Mouse (Mus musculus) olfactory bulb, adult 2 months (tissue): ENCODE results near the gene Ppm1e. TPM values are rescaled to one million over a fixed set of nuclear protein-coding genes. Genes with fewer than 3 reads are reported as not detected.

Experiments
- H3K27ac ChIP-seq: fragments of 200-500 bp; 2 replicates; pipeline ENCODE4 v1.5.1; 2012; ENCODE audit warnings: low read depth, low read length; ENCODE audit not compliant: insufficient read depth
- H3K4me1 ChIP-seq: fragments of 200-500 bp; 2 replicates; pipeline ENCODE4 v1.6.1; 2012; ENCODE audit warnings: low read length; ENCODE audit not compliant: control insufficient read depth, insufficient read depth
- H3K4me3 ChIP-seq: fragments of 200-500 bp; 2 replicates; pipeline ENCODE4 v1.5.1; 2012; ENCODE audit warnings: mild to moderate bottlenecking, low read depth, low read length, moderate library complexity; ENCODE audit not compliant: insufficient read depth
- CTCF ChIP-seq: fragments of 200-500 bp; IDR thresholded peaks from 2 replicates; pipeline ENCODE4 v1.5.1; 2012; ENCODE audit warnings: low read depth, mild to moderate bottlenecking, low read length, moderate library complexity; ENCODE audit not compliant: insufficient read depth
- POLR2A ChIP-seq: fragments of 200-500 bp; IDR thresholded peaks from 2 replicates; pipeline ENCODE4 v1.6.1; 2012; ENCODE audit warnings: mild to moderate bottlenecking, low read depth, low read length, moderate library complexity; ENCODE audit not compliant: insufficient read depth
- WGBS: fragments of 180-500 bp; shearing (Covaris S2); methylation state at CpG from one replicate; pipeline ENCODE4 v1.1.7; 2018; 5-methylcytosine and 5-hydroxymethylcytosine counted together
- polyA plus RNA-seq: library from polyadenylated mRNA; stranded (reverse); fragments of >200 nt; gene quantifications from 2 replicates; pipeline ENCODE4 v1.2.4, GENCODE M21; 2012; ENCODE audit warnings: low replicate concordance; ENCODE audit not compliant: missing spikeins, insufficient read depth, insufficient read length

The Ppm1e gene
- polyA plus RNA-seq, 1 experiment, result 159 TPM

DNA sequence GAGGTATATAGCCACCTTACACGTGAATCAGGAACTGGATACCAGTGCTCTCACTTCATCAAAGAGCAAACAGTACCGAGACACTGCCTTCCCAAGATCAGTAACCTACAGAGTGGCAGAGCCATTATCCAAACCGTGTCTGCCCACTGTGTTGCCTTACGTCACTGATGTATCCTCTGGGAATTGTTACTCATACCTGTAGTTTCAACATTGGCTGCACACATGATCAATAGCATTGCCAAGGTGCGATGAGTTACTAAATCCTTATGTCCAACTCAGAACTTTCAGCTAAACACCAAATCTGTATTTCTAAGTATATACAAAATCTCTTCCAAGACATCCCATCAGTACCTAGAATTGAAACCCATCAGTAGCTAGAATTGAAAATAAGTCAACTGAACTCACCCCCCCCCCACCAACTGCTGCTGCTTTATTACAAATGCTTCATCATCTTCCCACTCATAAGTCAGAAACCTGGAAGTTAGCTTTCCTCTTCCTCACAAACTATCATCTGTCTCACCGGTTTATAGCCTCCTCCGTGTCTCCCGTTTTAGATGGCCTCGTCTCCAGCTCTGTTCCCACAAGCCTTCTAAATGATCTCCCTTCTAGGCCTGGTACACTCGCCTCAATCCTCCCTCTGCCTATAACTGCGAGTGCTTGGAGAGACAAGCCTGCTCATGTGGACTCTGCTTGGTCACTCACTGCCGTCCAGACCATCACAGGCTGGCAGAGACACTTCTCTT, 123.9 kb downstream of the Ppm1e start:
- peak overlapping the region; percentile 65 for H3K27ac ChIP-seq

DNA sequence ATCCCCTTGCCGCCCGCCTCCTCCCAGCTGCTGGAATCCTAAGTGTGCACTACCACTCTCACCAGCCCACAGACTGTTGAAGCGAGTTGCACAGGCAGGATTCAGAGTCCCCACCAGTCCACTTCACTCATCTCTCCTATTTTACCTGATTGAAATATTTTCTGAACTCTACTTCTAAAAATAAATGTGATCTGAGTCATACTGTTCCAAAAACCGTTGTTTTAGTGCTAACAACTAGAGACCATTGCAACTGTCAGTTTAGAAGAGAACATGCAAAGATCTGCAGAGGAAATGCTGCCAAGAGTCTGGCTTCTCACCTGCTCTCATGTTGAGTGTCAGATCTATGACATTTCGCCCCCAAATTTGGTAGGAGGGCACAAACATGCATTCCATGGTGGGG, 125.4 kb downstream of the Ppm1e start:
- Histone ChIP-seq H3K4me3 (no peak overlapping the region), H3K27ac (no peak overlapping the region), H3K4me1 (peaks cover 12% of the 10 kb centered on the region)
- TF ChIP-seq CTCF (no peak), POLR2A (no peak)
- 60% methylated on average over 5 of the region's 5 CpGs for WGBS

More for the DNA sequence above, 123.9 kb downstream of the Ppm1e start:
- Histone ChIP-seq H3K4me3 (no peak overlapping the region), H3K4me1 (peaks cover 19% of the 10 kb centered on the region)
- no peak for TF ChIP-seq CTCF
- no peak for TF ChIP-seq POLR2A
- WGBS, result 72% methylated on average over 12 of the region's 12 CpGs

DNA sequence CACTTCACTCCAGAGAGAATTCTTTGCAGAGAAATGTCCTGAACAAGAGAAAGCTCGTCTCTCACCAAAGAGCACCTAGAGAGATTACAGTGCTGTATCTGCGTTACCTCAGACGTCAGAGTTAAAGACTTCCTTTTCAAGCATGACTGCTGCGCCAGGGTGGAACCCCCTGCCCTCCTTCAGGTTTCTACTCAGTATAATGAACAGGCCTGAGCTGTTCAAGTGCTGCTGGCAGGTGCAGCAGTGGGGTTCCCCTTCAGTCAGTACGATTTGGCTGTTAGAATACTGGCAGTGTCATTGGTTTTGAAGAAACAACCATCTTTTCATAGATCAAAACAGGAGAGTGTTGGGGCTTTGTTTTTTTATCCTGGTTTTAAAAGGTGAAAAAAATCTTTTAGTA, 131.8 kb downstream of the Ppm1e start:
- TF ChIP-seq POLR2A (no peak), CTCF (no peak)
- Histone ChIP-seq H3K4me3 (no peak overlapping the region), H3K27ac (no peak overlapping the region), H3K4me1 (peaks cover 6% of the 10 kb centered on the region; the same call in 1 of the 2 replicates)
- WGBS, result 66% methylated on average over 5 of the region's 5 CpGs

DNA sequence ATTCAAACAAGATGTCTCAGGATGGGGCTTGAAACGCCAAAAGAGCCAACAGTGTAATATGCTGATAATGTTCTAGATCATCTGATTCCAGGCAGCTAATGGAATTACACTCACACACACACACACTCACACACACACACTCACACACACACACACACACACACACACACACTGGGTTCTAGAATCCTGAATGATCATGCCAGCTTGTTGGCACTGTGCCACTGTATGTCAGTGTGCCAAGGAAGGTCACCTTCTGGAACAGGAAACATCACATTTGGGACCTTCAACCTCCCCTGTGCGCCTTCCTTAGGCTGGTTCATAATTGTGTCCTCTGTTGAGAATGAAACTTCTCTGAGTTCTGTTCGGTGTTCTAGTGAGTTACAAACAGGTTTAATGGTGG, 136.1 kb downstream of the Ppm1e start:
- Histone ChIP-seq H3K4me3 (no peak overlapping the region), H3K27ac (no peak overlapping the region), H3K4me1 (peaks cover 8% of the 10 kb centered on the region)
- TF ChIP-seq CTCF (no peak), POLR2A (no peak)
- WGBS, result 70% methylated on average over 3 of the region's 3 CpGs

DNA sequence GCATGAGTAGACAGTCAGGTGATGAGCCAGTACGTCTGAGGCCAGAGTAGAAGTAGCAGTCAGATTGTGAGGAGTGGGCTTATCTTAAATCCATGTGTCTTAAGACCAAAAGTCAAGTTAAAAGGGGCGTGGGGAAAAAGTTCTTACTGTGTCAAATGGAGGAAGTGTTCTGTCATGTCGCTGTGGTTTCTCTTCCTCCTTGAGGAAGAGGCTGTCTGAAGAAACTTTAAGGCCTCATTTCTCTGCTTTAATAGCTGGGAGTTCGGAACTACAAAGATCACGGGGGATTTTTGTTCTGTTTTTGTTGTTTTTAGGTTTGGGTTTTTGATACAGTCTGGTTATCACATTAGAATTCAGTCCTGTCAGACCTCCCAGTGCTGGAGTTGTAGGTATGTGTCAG, 146.5 kb downstream of the Ppm1e start:
- 79% methylated on average over 5 of the region's 5 CpGs for WGBS
- no peak overlapping the region for H3K27ac ChIP-seq
- no peak for TF ChIP-seq CTCF
- TF ChIP-seq POLR2A, result no peak
- H3K4me3 ChIP-seq, result no peak overlapping the region
- H3K4me1 ChIP-seq, result no peaks in the 10 kb centered on the region

Other genes starting within 250 kb of the Ppm1e start
- not detected in 2 replicates for gene Ska2, start 249.8 kb downstream of the Ppm1e start, polyA plus RNA-seq
- gene Trim37, start 231.9 kb downstream of the Ppm1e start, polyA plus RNA-seq, result 151 TPM in 1 of 2 replicates, not detected in the other
- gene Rad51c, start 45.9 kb upstream of the Ppm1e start, polyA plus RNA-seq, result not detected in 2 replicates
- not detected in 2 replicates for gene Tex14, start 46.0 kb upstream of the Ppm1e start, polyA plus RNA-seq
- not detected in 2 replicates for gene Gm11492, start 207.6 kb upstream of the Ppm1e start, polyA plus RNA-seq
- not detected in 2 replicates for gene Sept4, start 209.9 kb upstream of the Ppm1e start, polyA plus RNA-seq
- not detected in 2 replicates for gene Mtmr4, start 233.1 kb upstream of the Ppm1e start, polyA plus RNA-seq